Mouse (Mus musculus) cortical plate, adult 2 months (tissue): ENCODE data around the gene Wnk1.

Source experiments
- CTCF ChIP-seq: fragments of 200-500 bp; IDR thresholded peaks from 2 replicates; pipeline ENCODE4 v1.5.1; 2011; ENCODE audit warnings: mild to moderate bottlenecking, control low read depth, low read length; ENCODE audit not compliant: insufficient read depth; ENCODE audit errors: extremely low read depth
- POLR2A ChIP-seq: fragments of 200-500 bp; IDR thresholded peaks from 2 replicates; pipeline ENCODE4 v1.6.1; 2011; ENCODE audit warnings: mild to moderate bottlenecking, low read length, control low read depth; ENCODE audit not compliant: insufficient read depth; ENCODE audit errors: extremely low read depth

DNA sequence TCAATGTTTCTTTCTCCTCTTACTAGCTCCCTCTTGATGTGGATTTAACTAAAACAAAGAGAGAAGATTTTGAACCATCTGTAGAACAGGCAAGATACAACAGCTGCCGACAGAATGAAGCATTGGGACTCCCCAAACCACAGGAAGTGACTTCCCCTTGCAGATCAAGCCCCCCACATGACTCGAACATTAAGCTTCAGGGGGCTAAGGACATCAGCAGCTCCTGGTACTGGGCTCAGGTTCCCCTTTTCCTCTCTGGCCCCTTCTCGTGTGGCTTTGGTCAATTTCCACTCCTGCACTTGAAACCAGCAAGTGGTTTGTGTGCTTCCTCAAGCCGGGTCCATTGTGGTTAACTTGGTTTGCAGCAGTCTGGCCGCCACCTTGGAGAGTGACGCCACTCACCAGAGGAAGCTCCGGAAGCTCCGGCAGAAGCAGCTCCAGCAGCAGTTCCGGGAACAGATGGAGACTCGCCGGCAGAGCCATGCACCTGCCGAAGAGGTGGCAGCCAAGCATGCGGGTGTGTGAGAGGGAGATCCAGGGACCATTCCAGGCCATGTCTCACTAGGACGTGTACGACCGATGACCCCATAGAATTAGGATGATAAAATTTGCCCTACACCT is 119.8 kb downstream of the Wnk1 start:
- TF ChIP-seq CTCF (no peak), POLR2A (no peak)
